Mouse (Mus musculus) stomach, embryonic 14.5 days (tissue): ENCODE results near the gene Hectd1. TPM values are rescaled to one million over a fixed set of nuclear protein-coding genes. Genes with fewer than 3 reads are reported as not detected.

Experiments
- ATAC-seq: fragments of 200-750 bp; cut with Nextera tagmentation; 2 replicates; pipeline ENCODE4 v1.8.0; 2017; ENCODE audit warnings: low read depth, moderate TSS enrichment; ENCODE audit not compliant: insufficient number of reproducible peaks, insufficient read depth, low FRiP score
- H3K27ac ChIP-seq: fragments of 300-500 bp; sonication (generic); 2 replicates; pipeline ENCODE4 v1.5.1; 2014; ENCODE audit warnings: mild to moderate bottlenecking, low read length, moderate library complexity, mixed read lengths
- H3K27me3 ChIP-seq: fragments of 300-500 bp; sonication (generic); 2 replicates; pipeline ENCODE4 v1.6.1; 2014; ENCODE audit warnings: low read length, control low read depth, mixed read lengths; ENCODE audit not compliant: control insufficient read depth, insufficient read depth
- H3K36me3 ChIP-seq: fragments of 300-500 bp; sonication (generic); 2 replicates; pipeline ENCODE4 v1.6.1; 2014; ENCODE audit warnings: mild to moderate bottlenecking, control low read depth, low read length, moderate library complexity, mixed read lengths; ENCODE audit not compliant: control insufficient read depth, insufficient read depth
- H3K4me1 ChIP-seq: fragments of 300-500 bp; sonication (generic); 2 replicates; pipeline ENCODE4 v1.6.1; 2014; ENCODE audit warnings: low read length, control low read depth, mixed read lengths; ENCODE audit not compliant: control insufficient read depth, insufficient read depth
- H3K4me2 ChIP-seq: fragments of 300-500 bp; sonication (generic); replicated peaks from 2 replicates; pipeline ENCODE4 v1.6.1; 2014; ENCODE audit warnings: low read depth, low read length, control low read depth
- H3K4me3 ChIP-seq: fragments of 300-500 bp; sonication (generic); 2 replicates; pipeline ENCODE4 v1.5.1; 2014; ENCODE audit warnings: low read depth, low read length, control low read depth
- H3K9ac ChIP-seq: fragments of 300-500 bp; sonication (generic); replicated peaks from 2 replicates; pipeline ENCODE4 v1.6.1; 2014; ENCODE audit warnings: low read depth, mild to moderate bottlenecking, control low read depth, low read length, moderate library complexity, mixed read lengths
- H3K9me3 ChIP-seq: fragments of 300-500 bp; sonication (generic); 2 replicates; pipeline ENCODE4 v1.6.1; 2016; ENCODE audit warnings: low read depth, low read length, control low read depth; ENCODE audit not compliant: control insufficient read depth
- WGBS: fragments of 180-500 bp; shearing (Covaris S2); extraction: QIAGEN DNeasy Blood & Tissue Kit; methylation state at CpG from one replicate; pipeline ENCODE4 v1.1.7; 2014; 5-methylcytosine and 5-hydroxymethylcytosine counted together
- polyA plus RNA-seq: library from polyadenylated mRNA; unstranded; fragments of >200 nt; fragmentation: Nextera tagmentation; extraction: Ambion mirVana; gene quantifications from 2 replicates; pipeline ENCODE4 v1.2.1, GENCODE M21; 2014

The Hectd1 gene
- polyA plus RNA-seq, 1 experiment from 2014 or later: 52.3 TPM

- H3K4me2 ChIP-seq: no peak overlapping the region
- WGBS: 59% methylated on average over 3 of the region's 3 CpGs
- no peak overlapping the region for H3K27ac ChIP-seq
- H3K36me3 ChIP-seq: no peaks in the 10 kb centered on the region
- H3K9ac ChIP-seq: no peak overlapping the region
- no peaks in the 10 kb centered on the region for H3K27me3 ChIP-seq
- H3K4me3 ChIP-seq: no peak overlapping the region
- H3K9me3 ChIP-seq: no peaks in the 10 kb centered on the region
- H3K4me1 ChIP-seq: no peaks in the 10 kb centered on the region
- ATAC-seq: no peak
Measured at GRCm38 (mm10) chr12:51835219-51835618, 5.9 kb upstream of the Hectd1 start.

GRCm38 (mm10) chr12:51831931-51832330, 2.6 kb upstream of the Hectd1 start:
- 82% methylated on average over 13 of the region's 13 CpGs for WGBS
- no peak for ATAC-seq
- H3K4me2 ChIP-seq: no peak overlapping the region

GRCm38 (mm10) chr12:51831296-51831695, 2.0 kb upstream of the Hectd1 start:
- H3K4me1 ChIP-seq: peaks cover 4% of the 10 kb centered on the region; the same call in 1 of the 2 replicates
- no peaks in the 10 kb centered on the region for H3K9me3 ChIP-seq
- 86% methylated on average over 3 of the region's 3 CpGs for WGBS
- no peaks in the 10 kb centered on the region for H3K27me3 ChIP-seq
- no peak for ATAC-seq
- H3K9ac ChIP-seq: no peak overlapping the region
- H3K27ac ChIP-seq: no peak overlapping the region
- H3K4me3 ChIP-seq: no peak overlapping the region
- no peaks in the 10 kb centered on the region for H3K36me3 ChIP-seq
- H3K4me2 ChIP-seq: no peak overlapping the region

More at GRCm38 (mm10) chr12:51831931-51832330, 2.6 kb upstream of the Hectd1 start:
- Histone ChIP-seq H3K27me3 (no peaks in the 10 kb centered on the region), H3K4me3 (no peak overlapping the region), H3K27ac (no peak overlapping the region), H3K36me3 (no peaks in the 10 kb centered on the region), H3K9ac (no peak overlapping the region), H3K4me1 (peaks cover 4% of the 10 kb centered on the region; the same call in 1 of the 2 replicates), H3K9me3 (no peaks in the 10 kb centered on the region)

- no peak for ATAC-seq
- Histone ChIP-seq H3K27ac (no peak overlapping the region), H3K4me1 (peaks cover 4% of the 10 kb centered on the region; the same call in 1 of the 2 replicates), H3K36me3 (no peaks in the 10 kb centered on the region; the same call in 1 of the 2 replicates), H3K27me3 (no peaks in the 10 kb centered on the region), H3K4me3 (peak overlapping the region; percentile 92; the same call in 1 of the 2 replicates), H3K9ac (no peak overlapping the region), H3K9me3 (no peaks in the 10 kb centered on the region), H3K4me2 (peak overlapping the region; percentile 78)
- WGBS: 86% methylated on average over 1 of the region's 1 CpGs
Measured at GRCm38 (mm10) chr12:51830671-51831070, 1.3 kb upstream of the Hectd1 start.

GRCm38 (mm10) chr12:51830077-51830402, 704 bp upstream of the Hectd1 start:
- no peak for ATAC-seq
- H3K27ac ChIP-seq: peak overlapping the region; percentile 99
- H3K4me1 ChIP-seq: peaks cover 4% of the 10 kb centered on the region; the same call in 1 of the 2 replicates
- WGBS: 0% methylated on average over 12 of the region's 12 CpGs
- H3K27me3 ChIP-seq: no peaks in the 10 kb centered on the region
- H3K9me3 ChIP-seq: no peaks in the 10 kb centered on the region
- peaks cover 4% of the 10 kb centered on the region for H3K36me3 ChIP-seq
- H3K4me2 ChIP-seq: peak overlapping the region; percentile 78
- H3K4me3 ChIP-seq: peak overlapping the region; percentile 92
- peak overlapping the region; percentile 99 for H3K9ac ChIP-seq

- Histone ChIP-seq H3K4me3 (peak overlapping the region; percentile 92), H3K36me3 (peaks cover 8% of the 10 kb centered on the region), H3K27me3 (no peaks in the 10 kb centered on the region), H3K9me3 (no peaks in the 10 kb centered on the region), H3K4me2 (peak overlapping the region; percentile 78), H3K27ac (peak overlapping the region; percentile 99), H3K9ac (peak overlapping the region; percentile 99), H3K4me1 (peaks cover 4% of the 10 kb centered on the region; the same call in 1 of the 2 replicates)
- ATAC-seq: no peak; the same call in 1 of the 2 replicates
- under 1% methylated on average over 64 of the region's 66 CpGs for WGBS
Measured at GRCm38 (mm10) chr12:51828716-51829289, 533 bp downstream of the Hectd1 start.

GRCm38 (mm10) chr12:51827958-51828650, 1.2 kb downstream of the Hectd1 start:
- H3K36me3 ChIP-seq: peaks cover 8% of the 10 kb centered on the region
- H3K27me3 ChIP-seq: no peaks in the 10 kb centered on the region
- peaks cover 4% of the 10 kb centered on the region; the same call in 1 of the 2 replicates for H3K4me1 ChIP-seq
- ATAC-seq: no peak
- H3K27ac ChIP-seq: peak overlapping the region; percentile 99
- peak overlapping the region; percentile 92 for H3K4me3 ChIP-seq
- 16% methylated on average over 6 of the region's 6 CpGs for WGBS
- H3K4me2 ChIP-seq: peak overlapping the region; percentile 78
- peak overlapping the region; percentile 99 for H3K9ac ChIP-seq
- H3K9me3 ChIP-seq: no peaks in the 10 kb centered on the region

GRCm38 (mm10) chr12:51825338-51825737, 4.0 kb downstream of the Hectd1 start:
- ATAC-seq: no peak
- H3K4me3 ChIP-seq: no peak overlapping the region
- no peak overlapping the region for H3K4me2 ChIP-seq
- H3K9ac ChIP-seq: no peak overlapping the region
- H3K27me3 ChIP-seq: no peaks in the 10 kb centered on the region
- peaks cover 8% of the 10 kb centered on the region for H3K36me3 ChIP-seq
- WGBS: 82% methylated on average over 2 of the region's 2 CpGs
- no peak overlapping the region for H3K27ac ChIP-seq
- peaks cover 7% of the 10 kb centered on the region; the same call in 1 of the 2 replicates for H3K4me1 ChIP-seq
- H3K9me3 ChIP-seq: no peaks in the 10 kb centered on the region
